Mouse (Mus musculus) intestine, postnatal 0 days (tissue): ENCODE data around the gene Serpinb11. TPM values are rescaled to one million over a fixed set of nuclear protein-coding genes. Genes with fewer than 3 reads are reported as not detected.

Source experiments
- ATAC-seq: fragments of 200-750 bp; cut with Nextera tagmentation; 2 replicates; pipeline ENCODE4 v1.8.0; 2017; ENCODE audit warnings: mild to moderate bottlenecking, moderate TSS enrichment, moderate library complexity
- H3K27ac ChIP-seq: fragments of 300-500 bp; sonication (generic); 2 replicates; pipeline ENCODE4 v1.5.1; 2014; ENCODE audit warnings: mild to moderate bottlenecking, low read depth, low read length, moderate library complexity
- H3K27me3 ChIP-seq: fragments of 300-500 bp; sonication (generic); replicated peaks from 2 replicates; pipeline ENCODE4 v1.6.1; 2014; ENCODE audit warnings: low read length, mixed read lengths; ENCODE audit not compliant: control insufficient read depth, insufficient read depth
- H3K36me3 ChIP-seq: fragments of 300-500 bp; sonication (generic); 2 replicates; pipeline ENCODE4 v1.6.1; 2014; ENCODE audit warnings: mild to moderate bottlenecking, moderate library complexity; ENCODE audit not compliant: control insufficient read depth, insufficient read depth
- H3K4me1 ChIP-seq: fragments of 300-500 bp; sonication (generic); replicated peaks from 2 replicates; pipeline ENCODE4 v1.6.1; 2014; ENCODE audit warnings: antibody characterized with exemption, low read length, mixed read lengths; ENCODE audit not compliant: control insufficient read depth, insufficient read depth
- H3K4me2 ChIP-seq: fragments of 300-500 bp; sonication (generic); replicated peaks from 2 replicates; pipeline ENCODE4 v1.6.1; 2014; ENCODE audit warnings: low read depth, mild to moderate bottlenecking, moderate library complexity
- H3K4me3 ChIP-seq: fragments of 300-500 bp; sonication (generic); 2 replicates; pipeline ENCODE4 v1.5.1; 2014; ENCODE audit warnings: low read depth, low read length
- H3K9ac ChIP-seq: fragments of 300-500 bp; sonication (generic); 2 replicates; pipeline ENCODE4 v1.6.1; 2014; ENCODE audit warnings: mild to moderate bottlenecking, low read depth, low read length
- H3K9me3 ChIP-seq: fragments of 300-500 bp; sonication (generic); 2 replicates; pipeline ENCODE4 v1.6.1; 2016; ENCODE audit warnings: mixed run types; ENCODE audit not compliant: control insufficient read depth
- CTCF ChIP-seq: sonication (generic); IDR thresholded peaks from 2 replicates; pipeline ENCODE4 v1.5.1; 2016; ENCODE audit warnings: low read depth, mild to moderate bottlenecking, control low read depth, antibody characterized with exemption, moderate library complexity
- WGBS: fragments of 180-500 bp; shearing (Covaris S2); extraction: QIAGEN DNeasy Blood & Tissue Kit; methylation state at CpG from one replicate; pipeline ENCODE4 v1.1.7; 2014; 5-methylcytosine and 5-hydroxymethylcytosine counted together
- polyA plus RNA-seq: library from polyadenylated mRNA; unstranded; fragments of >200 nt; fragmentation: Nextera tagmentation; extraction: Ambion mirVana; gene quantifications from 2 replicates; pipeline ENCODE4 v1.2.1, GENCODE M21; 2015

Serpinb11 gene
- not detected in 2 replicates for polyA plus RNA-seq

GRCm38 (mm10) chr1:107360898-107361297 lies at the start of gene Serpinb11:
Serpinb11 (plus strand) TSS chr1:107361198.
- Histone ChIP-seq H3K9ac (no peak within 1 kb of the TSS), H3K36me3 (no peaks in the 10 kb centered on the region), H3K9me3 (no peaks in the 10 kb centered on the region), H3K4me1 (no peaks in the 10 kb centered on the region), H3K27ac (no peak within 1 kb of the TSS), H3K4me3 (no peak within 1 kb of the TSS), H3K27me3 (no peaks in the 10 kb centered on the region), H3K4me2 (no peak within 1 kb of the TSS)
- 50% methylated on average over 1 of the region's 1 CpGs for WGBS
- no peak for ATAC-seq
- TF ChIP-seq CTCF, result no peak

- H3K4me1 ChIP-seq, result no peaks in the 10 kb centered on the region
- ATAC-seq, result no peak
- no peaks in the 10 kb centered on the region for H3K9me3 ChIP-seq
Measured at GRCm38 (mm10) chr1:107345979-107346378, 15.0 kb upstream of the Serpinb11 start.

GRCm38 (mm10) chr1:107346788-107347187 lies 14.2 kb upstream of the Serpinb11 start:
- H3K4me1 ChIP-seq, result no peaks in the 10 kb centered on the region
- no peak overlapping the region for H3K4me2 ChIP-seq
- no peaks in the 10 kb centered on the region for H3K9me3 ChIP-seq
- H3K27me3 ChIP-seq, result no peaks in the 10 kb centered on the region
- no peak overlapping the region for H3K9ac ChIP-seq
- no peak overlapping the region for H3K27ac ChIP-seq
- no peak for TF ChIP-seq CTCF
- WGBS, result 86% methylated on average over 2 of the region's 2 CpGs
- no peaks in the 10 kb centered on the region for H3K36me3 ChIP-seq
- no peak for ATAC-seq
- no peak overlapping the region for H3K4me3 ChIP-seq

More at GRCm38 (mm10) chr1:107345979-107346378, 15.0 kb upstream of the Serpinb11 start:
- Histone ChIP-seq H3K4me3 (no peak overlapping the region), H3K36me3 (no peaks in the 10 kb centered on the region), H3K27ac (no peak overlapping the region), H3K27me3 (no peaks in the 10 kb centered on the region), H3K9ac (no peak overlapping the region), H3K4me2 (no peak overlapping the region)
- TF ChIP-seq CTCF, result no peak

- Histone ChIP-seq H3K4me2 (no peak overlapping the region), H3K36me3 (no peaks in the 10 kb centered on the region), H3K9me3 (no peaks in the 10 kb centered on the region), H3K9ac (no peak overlapping the region), H3K4me1 (no peaks in the 10 kb centered on the region), H3K4me3 (no peak overlapping the region), H3K27me3 (no peaks in the 10 kb centered on the region), H3K27ac (no peak overlapping the region)
- ATAC-seq, result no peak
- 41% methylated on average over 3 of the region's 3 CpGs for WGBS
- TF ChIP-seq CTCF, result no peak
Measured at GRCm38 (mm10) chr1:107350392-107350791, 10.6 kb upstream of the Serpinb11 start.

- WGBS, result 72% methylated on average over 2 of the region's 2 CpGs
- no peak for TF ChIP-seq CTCF
- Histone ChIP-seq H3K9me3 (no peaks in the 10 kb centered on the region), H3K4me3 (no peak overlapping the region), H3K4me2 (no peak overlapping the region), H3K9ac (no peak overlapping the region), H3K4me1 (no peaks in the 10 kb centered on the region), H3K27me3 (no peaks in the 10 kb centered on the region), H3K27ac (no peak overlapping the region), H3K36me3 (no peaks in the 10 kb centered on the region)
- no peak for ATAC-seq
Measured at GRCm38 (mm10) chr1:107351115-107351514, 9.9 kb upstream of the Serpinb11 start.

GRCm38 (mm10) chr1:107353046-107353445 lies 8.0 kb upstream of the Serpinb11 start:
- Histone ChIP-seq H3K4me3 (no peak overlapping the region), H3K9me3 (no peaks in the 10 kb centered on the region), H3K27ac (no peak overlapping the region), H3K4me2 (no peak overlapping the region), H3K27me3 (no peaks in the 10 kb centered on the region), H3K9ac (no peak overlapping the region), H3K4me1 (no peaks in the 10 kb centered on the region), H3K36me3 (no peaks in the 10 kb centered on the region)
- TF ChIP-seq CTCF, result peak; percentile 40
- 49% methylated on average over 3 of the region's 3 CpGs for WGBS
- no peak for ATAC-seq

GRCm38 (mm10) chr1:107365973-107366372 lies 5.0 kb downstream of the Serpinb11 start:
- no peaks in the 10 kb centered on the region for H3K4me1 ChIP-seq
- ATAC-seq, result no peak
- no peak for TF ChIP-seq CTCF
- H3K27me3 ChIP-seq, result no peaks in the 10 kb centered on the region
- no peaks in the 10 kb centered on the region for H3K36me3 ChIP-seq
- H3K27ac ChIP-seq, result no peak overlapping the region
- H3K4me3 ChIP-seq, result no peak overlapping the region
- no peak overlapping the region for H3K9ac ChIP-seq
- H3K9me3 ChIP-seq, result no peaks in the 10 kb centered on the region
- 71% methylated on average over 7 of the region's 7 CpGs for WGBS
- H3K4me2 ChIP-seq, result no peak overlapping the region
